Mouse (Mus musculus): ENCODE results near the gene Ptbp3.
"Not testable (repeated sequence)": the region's sequence is repeated elsewhere in the genome, so short reads cannot be mapped to it uniquely, and the experiment has no call there.

Gene Ptbp3

GRCm38 (mm10) chr4:59549175-59549976, at the start of gene Ptbp3:
Gene Ptbp3 (minus strand): TSS chr4:59549364.
- DNase-seq, result peak; percentile 84 to 94

- DNase-seq, result no peak
Measured at GRCm38 (mm10) chr4:59596556-59596955, 47.4 kb upstream of the Ptbp3 start.

- no peak for DNase-seq
Measured at GRCm38 (mm10) chr4:59594614-59595013, 45.5 kb upstream of the Ptbp3 start.

- no peak for DNase-seq
Measured at GRCm38 (mm10) chr4:59587872-59588226, 38.7 kb upstream of the Ptbp3 start.

- no peak for DNase-seq
Measured at GRCm38 (mm10) chr4:59587215-59587871, 38.2 kb upstream of the Ptbp3 start.

- DNase-seq, result no peak
Measured at GRCm38 (mm10) chr4:59585097-59585496, 35.9 kb upstream of the Ptbp3 start.

- DNase-seq, result peak in 1 of 2 experiments; percentile 3
Measured at GRCm38 (mm10) chr4:59582186-59582585, 33.0 kb upstream of the Ptbp3 start.

GRCm38 (mm10) chr4:59581314-59582185, 32.4 kb upstream of the Ptbp3 start, which contains the start of gene Hsdl2:
Gene Hsdl2 (plus strand): TSS chr4:59581563.
- peak; percentile 99 for DNase-seq

- peak; percentile 19 to 31 for DNase-seq
Measured at GRCm38 (mm10) chr4:59580495-59581281, 31.5 kb upstream of the Ptbp3 start.

- no peak for DNase-seq
Measured at GRCm38 (mm10) chr4:59575184-59575958, 26.2 kb upstream of the Ptbp3 start.

- DNase-seq, result no peak
Measured at GRCm38 (mm10) chr4:59572521-59573118, 23.5 kb upstream of the Ptbp3 start.

GRCm38 (mm10) chr4:59570519-59570918, 21.4 kb upstream of the Ptbp3 start:
- not testable (repeated sequence) for DNase-seq

- DNase-seq, result peak; percentile 59 to 78
Measured at GRCm38 (mm10) chr4:59569538-59569937, 20.4 kb upstream of the Ptbp3 start.

- DNase-seq, result no peak
Measured at GRCm38 (mm10) chr4:59567576-59568260, 18.6 kb upstream of the Ptbp3 start.

- no peak for DNase-seq
Measured at GRCm38 (mm10) chr4:59565571-59566188, 16.5 kb upstream of the Ptbp3 start.

GRCm38 (mm10) chr4:59564128-59564527, 15.0 kb upstream of the Ptbp3 start:
- no peak for DNase-seq

- DNase-seq, result no peak
Measured at GRCm38 (mm10) chr4:59560141-59560540, 11.0 kb upstream of the Ptbp3 start.

- no peak for DNase-seq
Measured at GRCm38 (mm10) chr4:59558096-59558720, 9.0 kb upstream of the Ptbp3 start.

GRCm38 (mm10) chr4:59557343-59557742, 8.2 kb upstream of the Ptbp3 start:
- DNase-seq, result not testable (repeated sequence)
